11 mouse cellular contexts compared by ENCODE assay signal in the genomic region with DNA sequence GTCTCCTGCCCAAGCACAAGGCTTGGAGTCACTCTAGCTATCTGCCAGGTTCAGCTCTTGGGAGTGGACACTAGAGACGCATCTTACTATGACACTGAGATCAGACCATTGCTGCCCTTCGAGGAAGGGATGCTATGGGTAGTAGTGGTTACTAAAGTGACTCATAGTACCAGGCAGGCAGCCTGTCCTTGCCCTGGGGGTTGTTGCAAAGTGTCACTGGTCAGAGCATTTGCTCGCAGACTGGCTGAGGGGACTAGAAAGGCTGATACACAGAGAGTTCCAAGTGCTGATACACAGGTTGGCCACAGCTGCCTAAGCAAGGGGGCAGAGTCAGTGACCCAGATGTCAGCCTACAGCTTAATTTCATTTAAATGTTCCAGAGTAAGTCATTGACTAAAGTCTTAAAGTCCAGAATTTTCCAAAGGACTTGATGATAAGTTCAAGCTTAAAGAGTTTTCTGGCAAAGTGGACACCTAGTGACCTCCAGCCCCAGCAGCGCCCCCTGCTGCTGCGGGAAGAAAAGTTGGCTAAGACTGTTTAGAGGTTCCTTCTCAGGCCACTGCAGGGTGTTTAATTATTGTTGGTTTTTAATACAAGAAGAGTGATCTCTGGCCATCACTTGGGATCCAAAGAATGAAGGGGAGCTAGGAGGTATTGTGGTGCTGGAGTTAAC. TPM values are rescaled to one million over a fixed set of nuclear protein-coding genes. Genes with fewer than 3 reads are reported as not detected.
A peak's percentile ranks its signal among the peaks of the same experiment; 100 is the strongest.
DNase-seq lines count a peak whose midpoint lies in the region; ATAC-seq and TF ChIP-seq lines count a peak whose summit lies in the region.
"Had no signal": no experiment of that assay in that cellular context is flagged by ENCODE, and none has a peak within 500 bp of the region (broad histone marks: within the 10 kb centered on the region; RNA-seq: fewer than 3 reads in every experiment).

No protein-coding gene starts in this region.

- DNase-seq in heart, postnatal 14 days, result peak; percentile 43 to 59
- no peak for DNase-seq in heart, adult 8-10 months (ENCODE audit: low spot score)
- peak; percentile 50 for DNase-seq in urinary bladder, postnatal 14 days (ENCODE audit: low spot score)
- no peak for DNase-seq in urinary bladder, adult 2 months (ENCODE audit: low spot score)
- DNase-seq in induced T-regulatory cell, adult 2 months (ENCODE audit: low read depth), result peak; percentile 8
- DNase-seq in stomach, postnatal 0 days (ENCODE audit: low spot score), result peak; percentile 61
- DNase-seq in spleen, adult 18-20 months, result no peak

- intact Hi-C loops in heart, postnatal 14 days (cut with DNase I), result loop anchor here (2.0 kb wide), 1 partner anchor 165 kb away; no protein-coding TSS in a partner anchor

- no peak overlapping the region for H3K9ac ChIP-seq in stomach, postnatal 0 days (ENCODE audit: low read length)
- no peak overlapping the region for H3K9ac ChIP-seq in heart, embryonic 12.5 days
- H3K9ac ChIP-seq: stomach, embryonic 15.5 days had no signal

- WGBS in stomach, postnatal 0 days, result 71% methylated on average over 5 of the region's 5 CpGs
- 68% methylated on average over 5 of the region's 5 CpGs for WGBS in heart, embryonic 12.5 days

- no peak overlapping the region for H3K4me2 ChIP-seq in stomach, postnatal 0 days (replicated peaks; ENCODE audit: low read depth)
- H3K4me2 ChIP-seq in heart, embryonic 12.5 days, result no peak overlapping the region
- H3K4me2 ChIP-seq: stomach, embryonic 15.5 days had no signal

- no peaks in the 10 kb centered on the region for H3K27me3 ChIP-seq in stomach, postnatal 0 days (ENCODE audit: control insufficient read depth, insufficient read depth, low read length)
- H3K27me3 ChIP-seq in heart, embryonic 12.5 days (replicated peaks), result peaks cover 8% of the 10 kb centered on the region

- no peaks in the 10 kb centered on the region for H3K9me3 ChIP-seq in stomach, postnatal 0 days (ENCODE audit: control insufficient read depth, low read length)
- H3K9me3 ChIP-seq in heart, embryonic 12.5 days (replicated peaks), result no peaks in the 10 kb centered on the region
- H3K9me3 ChIP-seq: stomach, embryonic 15.5 days had no signal

- no peak overlapping the region for H3K27ac ChIP-seq in stomach, postnatal 0 days (replicated peaks)
- H3K27ac ChIP-seq in heart, embryonic 12.5 days (ENCODE audit: poor library complexity, severe bottlenecking), result no peak overlapping the region
- H3K27ac ChIP-seq: stomach, embryonic 15.5 days had no signal

- no peak for ATAC-seq in stomach, postnatal 0 days (ENCODE audit: low FRiP score, low TSS enrichment)
- ATAC-seq in heart, embryonic 12.5 days (ENCODE audit: insufficient number of reproducible peaks, low FRiP score), result no peak
- ATAC-seq: activated CD4-positive, CD25-positive, alpha-beta regulatory T cell, adult 4 months; midbrain, embryonic 16.5 days had no signal

- no peaks in the 10 kb centered on the region for H3K36me3 ChIP-seq in stomach, postnatal 0 days (ENCODE audit: control insufficient read depth, insufficient read depth, low read length)
- H3K36me3 ChIP-seq in heart, embryonic 12.5 days, result no peaks in the 10 kb centered on the region
- H3K36me3 ChIP-seq: stomach, embryonic 15.5 days had no signal

- no peak for TF ChIP-seq EP300 in stomach, postnatal 0 days (optimal IDR thresholded peaks at IDR 0.05)

- H3K4me1 ChIP-seq in stomach, postnatal 0 days (replicated peaks; ENCODE audit: control insufficient read depth, insufficient read depth), result no peaks in the 10 kb centered on the region
- peaks cover 5% of the 10 kb centered on the region for H3K4me1 ChIP-seq in heart, embryonic 12.5 days (replicated peaks)

- no peak overlapping the region for H3K4me3 ChIP-seq in stomach, postnatal 0 days (ENCODE audit: low read depth, low read length)
- no peak overlapping the region for H3K4me3 ChIP-seq in heart, embryonic 12.5 days
- H3K4me3 ChIP-seq: stomach, embryonic 15.5 days had no signal

- peak; percentile 73 for TF ChIP-seq CTCF in stomach, postnatal 0 days (IDR thresholded peaks at IDR 0.05; ENCODE audit: low read depth)

RNA-seq across cellular contexts. Expression of gene Dnah14, which starts 32.5 kb away (rescaled TPM):
- total RNA-seq in heart, postnatal 14 days (2021), result under 1 TPM in 1 of 2 experiments, not detected in 1; 0.05 TPM
- total RNA-seq in heart, adult 8-10 months (2022), result not detected
- polyA plus RNA-seq in urinary bladder, adult 2 months (2012; rRNA removed), result 0.19 and 0.52 TPM in 2 replicates
- polyA plus RNA-seq in stomach, postnatal 0 days (2015; fragmentation: Nextera tagmentation; extraction: Ambion mirVana), result 0.85 and 1.2 TPM in 2 replicates
- polyA plus RNA-seq in heart, embryonic 12.5 days (2016; fragmentation: Nextera tagmentation; extraction: Ambion mirVana), result 1.4 and 1.8 TPM in 2 replicates

RNA-seq across cellular contexts. Expression of gene Ccdc121, which starts 32.6 kb away (rescaled TPM):
- total RNA-seq in heart, postnatal 14 days (2021), result not detected
- not detected for total RNA-seq in heart, adult 8-10 months (2022)
- polyA plus RNA-seq in urinary bladder, adult 2 months (2012; rRNA removed), result not detected in 2 replicates
- not detected in 2 replicates for polyA plus RNA-seq in stomach, postnatal 0 days (2015; fragmentation: Nextera tagmentation; extraction: Ambion mirVana)
- polyA plus RNA-seq in heart, embryonic 12.5 days (2016; fragmentation: Nextera tagmentation; extraction: Ambion mirVana), result 0.30 and 0.31 TPM in 2 replicates
- polyA plus RNA-seq: activated CD4-positive, CD25-positive, alpha-beta regulatory T cell, adult 4 months; stomach, embryonic 15.5 days had no signal

Comparison
In these comparisons a context has a peak if more than half of its experiments do, and no peak if none do; other contexts are left out.
1. DNase-seq: peak in heart, postnatal 14 days (2 of 2), urinary bladder, postnatal 14 days (single experiment), induced T-regulatory cell, adult 2 months (single experiment) and stomach, postnatal 0 days (single experiment); none in heart, adult 8-10 months (single experiment), urinary bladder, adult 2 months (single experiment) and spleen, adult 18-20 months (0 of 2).